Mouse (Mus musculus) Muller cell, postnatal 12 days (primary cell): ENCODE measurements around the gene Patl2.
"Not testable (repeated sequence)": the region's sequence is repeated elsewhere in the genome, so short reads cannot be mapped to it uniquely, and the experiment has no call there.

Experiments used
- DNase-seq: peaks from one replicate; pipeline ENCODE4 v3.0.0-alpha.2; 2015; ENCODE audit errors: inconsistent ontology term

Gene Patl2

DNA sequence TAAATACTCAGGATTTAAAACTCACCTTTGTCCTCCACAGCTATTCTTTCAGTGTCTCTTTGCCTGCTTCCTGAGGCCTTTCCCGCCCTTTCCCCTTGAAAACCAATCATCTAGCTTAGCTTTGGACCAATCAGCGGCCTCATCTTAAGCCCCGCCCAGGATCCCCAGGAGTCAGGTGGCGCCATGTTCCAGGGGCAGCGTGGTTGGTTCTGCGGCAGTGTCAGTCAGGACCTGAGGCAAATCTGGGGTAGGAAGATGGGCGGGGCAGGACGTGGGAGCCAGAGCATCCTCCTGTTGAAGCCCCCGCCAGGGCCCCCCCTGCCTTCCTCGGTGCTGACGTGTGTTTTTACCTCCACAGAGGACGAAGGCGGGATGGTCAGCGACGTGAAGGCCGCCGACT lies at the start of gene Patl2, which contains the start of gene Terb2:
Gene Patl2 (minus strand): TSS at position 84 of the 400 bp plus-strand sequence.
Gene Terb2 (plus strand): TSS at position 167 of the 400 bp plus-strand sequence.
- DNase-seq, result no peak

DNA sequence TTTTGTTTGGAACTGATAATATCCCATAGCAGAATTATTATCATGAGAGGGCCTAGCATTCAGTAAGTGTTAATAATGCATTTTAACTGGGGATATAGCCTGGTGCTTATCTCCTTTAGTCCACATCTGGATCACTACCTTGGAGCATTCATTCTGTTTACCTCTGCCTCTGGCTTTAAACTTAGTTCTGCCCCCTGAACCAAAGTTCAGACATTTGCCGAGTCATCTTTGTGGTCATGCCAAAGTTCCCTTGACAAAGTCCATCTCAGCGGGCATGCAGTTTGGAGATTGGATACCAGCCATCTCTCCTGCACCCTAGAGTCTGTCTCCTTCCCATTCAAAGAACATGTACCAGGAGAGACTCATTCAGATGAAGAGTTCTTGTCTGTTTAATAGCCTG lies 49.4 kb upstream of the Patl2 start:
- DNase-seq, result no peak

DNA sequence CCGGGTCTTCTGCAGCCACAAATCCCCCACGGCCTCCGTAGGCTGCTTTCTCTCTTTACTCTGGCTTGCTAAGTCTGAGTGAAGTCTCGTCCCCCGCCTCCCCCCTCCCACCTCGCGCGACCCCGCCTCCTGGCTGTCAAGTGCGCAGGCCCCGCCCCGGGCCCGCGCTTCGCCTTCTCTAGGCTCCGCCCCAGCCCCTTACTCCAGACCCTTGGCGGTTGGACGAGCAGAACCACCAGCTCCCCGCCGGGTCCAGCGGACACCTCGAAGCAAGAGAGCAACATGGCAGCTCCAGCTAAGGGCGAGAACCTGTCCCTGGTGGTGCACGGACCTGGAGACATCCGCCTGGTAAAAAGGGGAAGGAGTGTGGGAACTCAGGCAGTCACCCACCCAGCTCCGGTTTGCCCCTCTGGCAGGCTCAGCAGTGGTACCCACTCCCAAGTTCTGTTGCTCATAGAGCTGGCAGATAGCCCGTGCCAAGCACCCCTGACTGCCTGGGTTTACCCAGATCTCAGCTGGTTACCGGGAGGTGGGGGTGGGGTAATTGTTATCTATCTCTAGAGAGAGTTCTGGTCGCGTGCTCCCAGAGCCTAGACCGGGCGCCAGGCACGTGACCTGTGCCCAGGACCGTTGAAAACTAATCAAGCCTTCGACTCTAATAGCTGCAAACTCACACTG lies 48.8 kb upstream of the Patl2 start, which contains the start of gene Sord:
Gene Sord (plus strand): TSS at position 139 of the 678 bp plus-strand sequence.
- peak; percentile 92 for DNase-seq

DNA sequence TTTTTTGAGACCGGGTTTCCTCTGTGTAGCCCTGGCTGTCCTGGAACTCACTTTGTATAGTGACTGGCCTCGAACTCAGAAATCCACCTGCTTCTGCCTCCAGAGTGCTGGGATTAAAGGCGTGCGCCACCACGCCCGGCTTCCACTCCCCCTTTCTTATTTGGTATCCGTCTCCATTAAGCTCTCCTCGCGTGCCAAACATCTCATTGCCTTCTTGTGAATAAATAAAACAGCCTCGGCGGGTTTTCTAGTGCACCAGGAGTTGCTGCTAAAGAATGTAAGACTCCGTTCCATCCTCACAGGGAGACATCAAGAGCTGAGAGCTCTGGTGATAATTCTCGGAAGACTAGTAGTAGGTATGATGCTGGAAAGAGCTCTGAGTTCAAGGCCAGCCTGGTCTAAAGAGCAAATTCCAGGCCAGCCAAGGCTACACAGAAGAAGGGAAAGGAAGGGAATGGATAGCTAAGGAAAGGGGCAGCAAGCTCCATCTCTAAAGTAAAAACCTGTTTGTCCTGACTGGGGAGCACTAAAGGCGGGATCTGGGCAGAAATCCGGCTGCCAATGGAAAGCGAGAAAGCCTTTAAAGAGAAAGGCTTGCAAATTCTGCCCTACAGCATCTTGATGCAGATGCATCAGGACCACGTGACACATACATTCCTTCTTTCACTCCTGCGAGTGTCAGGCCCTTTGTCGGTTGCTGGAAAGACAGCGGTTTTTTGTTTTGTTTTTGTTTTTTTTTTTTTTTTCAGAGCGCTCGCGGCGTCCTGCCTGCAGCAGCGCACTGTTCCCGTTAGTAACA lies 48.0 kb upstream of the Patl2 start:
- DNase-seq, result peak; percentile 47

DNA sequence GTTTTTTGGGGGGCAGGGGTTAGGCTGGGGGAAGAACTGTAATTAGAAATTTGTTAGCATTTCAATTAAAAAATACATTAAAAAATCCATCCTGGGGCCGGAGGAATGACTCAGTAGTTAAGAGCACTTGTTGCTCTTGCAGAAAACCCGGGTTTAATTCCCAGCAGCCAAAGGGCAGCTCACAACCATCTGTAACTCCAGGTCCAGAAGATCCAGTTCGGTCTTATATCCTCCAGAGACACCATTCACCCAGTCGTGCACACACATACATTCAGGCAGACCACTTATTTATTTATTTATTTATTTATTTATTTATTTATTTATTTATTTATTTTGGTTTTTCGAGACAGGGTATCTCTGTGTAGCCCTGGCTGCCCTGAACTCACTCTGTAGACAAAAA lies 47.4 kb upstream of the Patl2 start:
- DNase-seq, result no peak

DNA sequence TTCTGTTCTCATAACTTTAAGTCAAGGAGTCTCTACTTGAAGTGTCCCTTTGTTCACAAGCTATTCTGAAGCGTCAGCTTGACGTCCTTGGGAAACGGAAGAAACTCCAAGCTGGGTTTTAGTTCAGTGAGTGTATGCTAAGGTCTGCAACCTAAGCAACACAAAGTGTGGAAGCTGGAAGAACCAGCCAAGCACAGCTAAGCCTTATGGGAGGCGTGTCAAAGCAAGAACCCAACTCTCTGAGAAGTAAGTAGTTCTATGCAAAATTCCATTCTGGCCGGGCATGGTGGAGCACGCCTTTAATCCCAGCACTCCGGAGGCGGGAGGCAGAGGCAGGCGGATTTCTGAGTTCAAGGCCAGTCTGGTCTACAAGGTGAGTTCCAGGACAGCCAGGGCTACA lies 45.6 kb upstream of the Patl2 start:
- DNase-seq, result no peak

DNA sequence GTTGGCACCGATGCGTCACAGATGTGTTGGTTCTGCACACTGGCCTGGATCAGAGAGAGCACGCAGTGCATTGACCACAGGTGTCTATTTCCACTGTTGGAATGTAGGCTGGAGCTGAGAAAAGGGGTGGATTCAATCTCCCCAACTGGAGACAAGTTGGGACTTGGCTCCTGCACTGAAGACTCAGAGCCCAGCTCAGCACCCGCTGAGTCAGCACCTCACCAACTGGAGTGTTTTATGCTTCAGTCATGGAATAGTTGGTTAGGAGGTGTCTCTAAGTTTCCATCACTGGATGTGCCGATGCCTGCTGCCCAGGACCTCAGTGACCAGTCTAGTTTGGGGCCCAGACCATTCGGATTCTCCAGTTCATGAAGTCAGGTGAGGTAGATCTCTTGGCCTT lies 44.4 kb upstream of the Patl2 start:
- no peak for DNase-seq

DNA sequence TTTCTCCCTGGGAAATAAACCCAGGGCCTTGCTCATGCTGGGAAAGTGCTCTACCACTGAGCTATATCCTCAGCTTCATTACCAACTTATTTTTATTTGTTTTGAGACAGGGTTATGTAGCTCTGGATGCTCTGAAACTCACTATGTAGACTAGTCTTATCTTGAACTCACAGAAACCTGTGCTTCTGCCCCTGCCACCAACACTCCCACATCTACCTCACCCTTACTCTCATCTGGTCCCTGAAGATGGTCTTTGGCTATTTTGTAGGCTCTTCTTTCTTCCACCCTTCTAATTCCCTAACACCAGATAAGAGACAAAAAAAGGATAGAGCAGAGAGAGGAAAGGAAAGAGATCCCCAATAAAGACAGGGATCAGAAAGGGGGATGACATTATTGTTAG lies 37.7 kb upstream of the Patl2 start:
- no peak for DNase-seq

DNA sequence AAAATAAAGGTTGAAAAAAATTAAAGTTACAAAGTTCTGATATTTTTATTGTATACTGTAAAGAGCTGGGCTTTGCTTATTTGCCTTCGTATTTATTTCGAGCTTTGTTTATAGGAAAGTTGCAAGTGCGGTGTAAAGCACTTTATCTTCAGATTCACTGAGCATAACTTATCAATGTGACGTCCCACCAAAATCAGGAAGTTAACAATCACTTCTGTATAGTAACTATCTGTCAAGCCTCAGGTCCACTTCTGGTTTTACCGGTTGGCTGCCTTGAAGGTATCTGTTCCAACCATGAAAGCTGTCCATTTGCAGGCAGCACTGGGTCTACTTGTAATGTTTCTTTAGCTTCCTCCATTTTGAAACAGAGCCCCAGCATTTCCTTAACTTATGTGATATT lies 36.3 kb upstream of the Patl2 start:
- DNase-seq, result no peak

DNA sequence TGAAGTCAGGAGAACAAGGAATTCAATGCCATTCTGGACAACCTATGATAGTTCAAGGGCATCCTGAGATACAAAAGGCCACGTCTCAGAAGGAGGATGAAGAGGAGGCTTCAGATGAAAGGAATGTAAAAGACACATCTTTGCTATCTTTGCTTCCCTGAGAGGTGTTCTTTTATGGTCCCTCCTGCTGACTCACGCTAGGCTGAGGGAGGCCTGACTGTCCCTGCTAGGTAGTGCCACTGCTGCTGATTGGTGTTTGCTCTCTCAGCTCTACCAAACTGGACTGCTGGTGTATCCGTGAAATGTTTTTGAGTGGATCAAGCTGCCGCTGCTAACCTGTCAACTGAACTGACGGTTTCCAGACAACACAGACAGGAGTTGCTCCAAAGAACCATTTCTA lies 35.8 kb upstream of the Patl2 start:
- no peak for DNase-seq

DNA sequence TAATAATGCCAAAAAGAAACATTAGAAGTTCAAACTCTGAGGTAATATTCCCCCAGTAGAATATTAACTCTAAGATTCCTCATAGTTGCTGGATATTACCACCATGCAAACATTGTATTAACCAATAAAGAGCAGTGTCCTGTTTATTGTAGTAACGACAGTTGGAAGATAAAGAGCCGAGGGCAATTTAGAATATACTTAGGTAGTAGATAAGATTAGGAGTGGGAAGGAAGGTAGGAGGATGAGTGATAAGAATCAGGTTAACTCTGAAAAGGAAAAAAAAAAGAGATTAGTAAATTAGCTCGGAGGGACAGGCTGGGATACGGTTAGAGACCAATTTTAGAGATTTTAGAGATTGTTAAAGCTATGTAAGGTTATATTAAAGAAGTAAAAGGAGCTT lies 35.4 kb upstream of the Patl2 start:
- DNase-seq, result no peak

DNA sequence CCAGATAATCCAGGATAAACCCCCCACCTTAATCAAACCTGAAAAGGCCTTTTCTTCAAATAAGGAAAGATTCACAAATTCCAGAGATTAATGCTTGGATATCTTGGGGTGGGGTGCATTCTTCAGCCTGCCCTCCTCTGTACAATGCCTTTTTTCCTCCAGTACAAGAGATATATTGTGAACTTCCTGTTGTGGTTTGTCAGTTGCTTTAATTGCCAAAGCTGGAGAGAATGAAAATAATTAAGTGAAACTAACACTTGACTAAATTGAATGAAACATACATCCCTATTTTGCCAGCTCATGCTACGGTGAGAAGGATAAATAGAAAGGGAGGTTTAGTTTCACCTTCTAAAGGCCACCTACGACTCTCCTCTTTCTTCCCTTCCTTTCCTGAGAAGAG lies 32.2 kb upstream of the Patl2 start:
- peak; percentile 11 for DNase-seq

DNA sequence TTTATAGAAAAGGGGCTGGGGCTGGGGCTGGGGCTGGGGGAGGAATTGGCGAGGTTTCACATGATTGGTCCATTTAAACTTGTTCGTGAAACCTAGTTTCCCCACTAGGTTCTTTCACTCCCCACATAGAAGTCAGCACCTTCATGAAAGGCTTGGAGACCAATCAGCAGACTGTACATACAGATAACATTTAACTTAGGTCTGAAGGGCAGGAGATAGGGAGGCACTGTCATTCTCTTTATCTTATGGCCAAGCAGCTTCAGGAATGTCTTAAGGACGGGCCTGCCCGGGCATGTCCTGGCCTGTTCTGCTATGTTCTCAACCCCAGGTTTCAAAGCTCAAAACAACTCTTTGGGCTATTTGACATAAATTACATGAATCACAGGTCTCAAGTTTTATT lies 31.1 kb upstream of the Patl2 start:
- not testable (repeated sequence) for DNase-seq

DNA sequence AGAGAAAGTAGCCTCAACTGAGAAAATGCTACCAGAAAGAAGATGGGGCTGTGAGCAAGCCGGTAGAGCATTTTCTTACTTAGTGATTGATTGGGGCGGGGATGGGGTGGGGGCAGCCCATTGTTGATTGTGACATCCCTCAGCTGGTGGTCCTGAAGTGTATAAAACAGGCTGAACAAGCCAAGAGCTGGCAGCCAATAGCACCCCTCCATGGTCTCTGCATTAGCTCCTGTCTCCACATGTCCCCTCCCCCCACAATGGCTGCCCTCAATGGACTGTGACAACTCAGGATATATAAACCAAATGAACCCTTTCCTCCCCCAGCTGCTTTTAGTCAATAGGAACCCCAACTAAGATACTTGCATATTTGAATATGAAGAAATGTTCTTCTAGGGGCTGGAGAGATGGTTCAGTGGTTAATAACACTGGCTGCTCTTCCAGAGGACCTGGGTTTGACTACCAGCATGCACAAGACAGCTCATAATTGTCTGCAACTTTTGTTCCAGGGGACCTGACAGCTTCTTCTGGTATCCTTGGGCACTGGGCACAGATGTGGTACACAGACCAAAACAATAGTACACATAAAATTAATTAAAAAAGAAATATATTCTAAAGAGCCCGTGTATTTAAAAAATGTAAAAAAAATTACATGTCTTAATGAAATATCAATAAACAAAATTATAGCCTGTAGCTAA lies 24.7 kb upstream of the Patl2 start:
- no peak for DNase-seq

DNA sequence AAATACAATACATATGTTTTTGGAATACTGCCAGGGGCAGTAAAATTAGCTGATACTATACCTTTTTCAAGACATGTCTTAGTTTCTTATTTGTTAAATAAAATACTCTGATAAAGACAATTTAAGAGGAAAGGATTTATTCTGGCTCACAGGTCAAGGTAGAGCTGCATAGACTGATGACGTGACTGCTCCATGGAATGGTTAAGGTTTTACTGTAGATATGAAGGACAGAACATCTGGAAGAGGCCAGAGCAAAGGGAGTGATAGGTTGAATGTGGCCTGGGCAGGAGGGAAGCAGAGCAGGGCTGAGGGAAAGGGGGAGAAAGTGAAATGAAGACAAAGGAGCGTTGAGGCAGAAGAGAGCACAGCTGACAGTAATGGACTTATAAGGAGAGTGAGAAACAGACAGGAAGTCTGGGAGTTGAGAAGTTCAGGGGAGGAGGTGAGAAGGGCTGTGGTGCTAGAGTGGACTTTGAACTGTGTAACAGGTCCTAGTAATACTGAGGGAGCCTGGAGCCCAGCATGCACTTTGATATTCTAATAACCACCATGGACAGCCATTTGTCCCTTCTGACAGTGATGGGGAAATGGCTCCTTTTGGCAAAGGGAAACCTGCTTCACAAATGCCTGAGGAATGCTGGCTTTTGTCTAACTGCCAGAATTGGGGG lies 20.6 kb upstream of the Patl2 start:
- peak; percentile 12 for DNase-seq

DNA sequence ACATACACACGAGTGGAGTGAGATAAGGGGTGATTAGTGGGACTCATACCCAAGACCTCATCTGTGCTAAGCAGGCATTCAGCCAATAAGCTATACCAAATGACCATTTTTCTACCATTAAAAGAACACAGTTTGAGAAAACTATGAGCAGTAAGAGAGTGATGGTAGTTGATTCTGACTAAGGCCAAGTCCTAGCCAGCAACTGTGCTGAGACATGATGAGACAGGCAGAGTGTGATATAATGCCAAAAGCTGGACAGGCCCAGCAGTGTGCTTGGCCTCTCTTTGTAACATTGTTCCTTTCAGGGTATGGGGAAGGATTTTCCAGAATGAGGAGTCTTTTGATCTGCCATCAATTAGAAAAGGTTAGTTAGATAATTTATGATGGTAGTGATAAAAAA lies 15.5 kb upstream of the Patl2 start:
- no peak for DNase-seq

DNA sequence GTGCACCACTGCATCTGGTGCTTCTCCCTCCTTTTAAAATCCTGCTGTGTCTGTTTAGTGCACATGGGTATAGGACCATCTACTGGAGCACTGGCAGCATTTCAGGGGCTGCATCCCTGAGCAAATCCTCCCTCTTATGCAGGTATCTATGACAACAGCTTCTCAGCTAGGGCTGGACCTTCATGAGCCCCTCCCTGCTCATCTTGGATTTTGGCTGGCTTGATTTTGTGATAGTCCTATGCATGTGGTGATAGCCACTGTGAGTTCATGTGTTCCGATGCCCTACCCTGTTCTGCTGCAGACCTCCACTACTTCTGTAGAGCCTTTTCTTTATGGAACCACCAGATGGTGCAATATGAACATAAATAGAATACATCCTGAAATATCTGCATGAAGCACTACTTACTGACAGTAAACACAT lies 8.5 kb upstream of the Patl2 start:
- DNase-seq, result peak; percentile 43

DNA sequence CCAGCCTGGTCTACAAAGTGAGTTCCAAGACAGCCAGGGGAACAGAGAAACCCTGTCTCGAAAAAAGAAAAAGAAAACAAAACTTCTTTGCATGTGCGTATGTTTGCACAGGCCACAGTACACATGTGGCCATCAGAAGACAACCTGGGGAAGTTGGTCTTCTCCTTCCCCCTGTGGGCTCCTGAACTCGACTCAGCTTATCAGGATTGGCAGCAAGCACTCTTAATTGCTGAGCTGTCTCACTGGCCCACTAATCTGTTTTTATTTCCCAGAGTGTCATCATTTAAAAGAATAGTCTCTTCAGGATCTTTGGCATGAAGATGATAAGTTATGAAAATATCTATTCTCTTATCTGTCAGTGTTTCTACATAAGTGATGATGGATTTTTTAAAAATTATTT lies 5.9 kb upstream of the Patl2 start:
- no peak for DNase-seq

DNA sequence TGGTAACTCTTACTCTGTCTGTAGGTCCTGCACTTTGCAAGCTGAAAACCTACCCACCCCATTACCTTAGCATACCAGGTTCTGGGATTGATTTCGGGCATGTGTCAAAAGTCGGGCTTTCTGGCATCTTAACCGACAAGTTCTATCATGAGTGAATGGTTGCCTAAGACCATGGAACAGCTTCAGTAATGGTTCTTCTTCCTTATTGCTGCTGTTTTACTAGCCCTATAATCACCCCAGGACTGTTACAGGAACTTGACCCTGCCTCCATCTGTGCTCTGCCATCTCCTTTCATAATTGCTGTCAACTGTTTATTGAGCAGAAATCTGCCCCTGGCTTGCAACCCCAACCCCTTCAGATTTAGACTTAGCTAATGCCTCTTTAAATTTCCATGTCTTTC lies 762 bp upstream of the Patl2 start:
- DNase-seq, result no peak

DNA sequence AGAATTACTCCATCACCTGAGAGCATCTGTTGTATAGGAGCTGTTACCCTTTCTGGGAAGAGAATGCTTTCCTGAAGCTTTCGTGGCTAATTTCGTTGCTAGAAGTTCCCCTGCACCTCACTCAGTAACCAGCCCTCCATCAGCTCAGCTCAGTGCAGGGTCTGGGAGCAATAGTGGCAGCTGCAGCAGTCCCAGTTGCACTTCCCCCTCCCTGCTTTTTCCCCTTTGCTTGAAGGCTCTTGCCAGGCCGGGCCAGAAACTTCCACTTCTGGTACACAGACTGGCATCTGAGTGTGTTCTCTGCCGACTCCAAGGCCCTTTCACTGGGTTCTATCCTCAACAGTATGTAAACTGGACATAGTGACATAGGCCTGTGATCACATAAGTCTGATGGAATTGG lies 903 bp downstream of the Patl2 start:
- DNase-seq, result no peak

DNA sequence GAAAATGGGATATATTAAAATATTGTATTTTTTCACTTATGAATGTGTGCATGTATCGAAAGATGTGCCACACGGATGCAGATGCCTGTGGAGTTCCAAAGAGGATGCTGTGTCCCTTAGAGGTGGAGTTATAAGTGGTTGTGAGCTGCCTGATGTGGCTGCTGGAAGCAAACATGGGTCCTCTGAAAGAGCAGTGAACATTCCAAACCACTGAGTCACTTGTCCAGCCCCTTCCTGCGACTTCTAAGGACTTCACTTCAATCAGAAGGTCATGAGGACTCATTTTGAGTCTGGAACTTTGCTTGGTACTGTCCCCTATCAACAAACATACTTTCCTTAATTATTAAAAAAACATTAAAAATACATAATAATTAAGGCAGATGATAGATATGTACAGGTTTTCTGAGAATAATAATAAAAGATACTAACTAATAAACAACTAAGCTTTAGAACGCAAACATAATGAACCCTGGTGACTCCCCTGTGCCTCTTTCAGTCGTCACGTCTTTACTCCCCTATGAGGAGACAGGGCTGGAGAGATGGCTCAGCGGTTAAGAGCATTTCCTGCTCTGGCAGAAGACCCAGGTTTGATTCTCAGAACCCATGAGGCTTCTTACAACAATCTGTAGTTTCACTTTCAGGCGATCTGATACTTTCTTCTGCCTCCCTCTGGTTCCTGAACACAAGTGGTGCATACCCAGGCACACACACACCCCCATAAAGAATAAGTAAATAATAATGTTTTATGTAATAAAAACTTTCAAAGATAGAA lies 5.8 kb downstream of the Patl2 start:
- DNase-seq, result peak; percentile 36
